Mouse (Mus musculus): ENCODE data around the gene Ano3. TPM values are rescaled to one million over a fixed set of nuclear protein-coding genes. Genes with fewer than 3 reads are reported as not detected.

Gene Ano3
- total and polyA plus RNA-seq, 3 experiments: not detected

GRCm38 (mm10) chr2:110737981-110738380, 212.7 kb downstream of the Ano3 start:
- Histone ChIP-seq H3K9me3 (replicated peaks; ENCODE audit: low read length) (peaks cover 17% of the 10 kb centered on the region), H3K27me3 (replicated peaks) (no peaks in the 10 kb centered on the region), H3K4me2 (ENCODE audit: insufficient read depth, low read depth, poor library complexity, severe bottlenecking) (no peak overlapping the region), H3K79me2 (replicated peaks; ENCODE audit: control insufficient read depth, extremely low read depth, insufficient read depth, poor library complexity, severe bottlenecking) (no peaks in the 10 kb centered on the region), H3K4me1 (ENCODE audit: control insufficient read depth in 1 of 2, insufficient read depth in 2 of 2) (no peaks in the 10 kb centered on the region), H3K36me3 (replicated peaks in 1 of 2; ENCODE audit: control insufficient read depth in 1 of 2, insufficient read depth in 1 of 2, low read length in 1 of 2) (no peaks in the 10 kb centered on the region), H3K27ac (ENCODE audit: insufficient read depth, low read depth) (no peak overlapping the region), H3K4me3 (replicated peaks in 1 of 3; ENCODE audit: low read depth in 2 of 3, low read length in 2 of 3, poor library complexity in 1 of 3) (no peak overlapping the region), H3K9ac (ENCODE audit: insufficient read depth, low read depth) (no peak overlapping the region)
- dilution Hi-C loops (cut with MboI; ENCODE audit: extremely low pct_ligation_motif_present, extremely low pct_unique_long_range_greater_than_20kb, low sequenced_read_pairs): no loop called here
- no peak for DNase-seq (ENCODE audit: extremely low read depth)
- in situ Hi-C loops (cut with MboI; ENCODE audit: low pct_ligation_motif_present, low pct_unique_long_range_greater_than_20kb, low sequenced_read_pairs): no loop called here
- TF ChIP-seq ZKSCAN1 (IDR thresholded peaks at IDR 0.05; ENCODE audit: borderline replicate concordance, low read depth, low read length) (no peak), USF2 (conservative IDR thresholded peaks at IDR 0.05; ENCODE audit: low read depth, low read length) (no peak), ZC3H11A (IDR thresholded peaks at IDR 0.05; ENCODE audit: low read depth, low read length) (no peak), EP300 (IDR thresholded peaks at IDR 0.05; ENCODE audit: low read length) (no peak), BHLHE40 (IDR thresholded peaks at IDR 0.05; ENCODE audit: low read depth, low read length) (no peak), E2F4 (IDR thresholded peaks at IDR 0.05; ENCODE audit: insufficient replicate concordance, low read depth, low read length) (no peak), IRF4 (IDR thresholded peaks at IDR 0.05; ENCODE audit: low read depth, low read length) (no peak), KAT2A (IDR thresholded peaks at IDR 0.05; ENCODE audit: insufficient replicate concordance, low read length) (no peak), POLR2A (IDR thresholded peaks at IDR 0.05; ENCODE audit: low read depth, low read length) (no peak), HCFC1 (IDR thresholded peaks at IDR 0.05; ENCODE audit: low read depth, low read length) (no peak), UBTF (IDR thresholded peaks at IDR 0.05; ENCODE audit: low read depth, low read length) (no peak), MAX (IDR thresholded peaks at IDR 0.05; ENCODE audit: low read length) (no peak), JUND (conservative IDR thresholded peaks at IDR 0.05; ENCODE audit: low read depth, low read length) (no peak), ZNF384 (IDR thresholded peaks at IDR 0.05; ENCODE audit: low read depth, low read length) (no peak)

GRCm38 (mm10) chr2:110737236-110737635, 213.5 kb downstream of the Ano3 start:
- Histone ChIP-seq H3K4me1 (ENCODE audit: control insufficient read depth in 1 of 2, insufficient read depth in 2 of 2) (no peaks in the 10 kb centered on the region), H3K9me3 (replicated peaks; ENCODE audit: low read length) (peaks cover 17% of the 10 kb centered on the region), H3K79me2 (replicated peaks; ENCODE audit: control insufficient read depth, extremely low read depth, insufficient read depth, poor library complexity, severe bottlenecking) (no peaks in the 10 kb centered on the region), H3K36me3 (replicated peaks in 1 of 2; ENCODE audit: control insufficient read depth in 1 of 2, insufficient read depth in 1 of 2, low read length in 1 of 2) (no peaks in the 10 kb centered on the region), H3K4me2 (ENCODE audit: insufficient read depth, low read depth, poor library complexity, severe bottlenecking) (no peak overlapping the region), H3K27me3 (replicated peaks) (no peaks in the 10 kb centered on the region), H3K27ac (ENCODE audit: insufficient read depth, low read depth) (no peak overlapping the region), H3K9ac (ENCODE audit: insufficient read depth, low read depth) (no peak overlapping the region), H3K4me3 (replicated peaks in 1 of 3; ENCODE audit: low read depth in 2 of 3, low read length in 2 of 3, poor library complexity in 1 of 3) (no peak overlapping the region)
- no peak for DNase-seq (ENCODE audit: extremely low read depth)
- dilution Hi-C loops (cut with MboI; ENCODE audit: extremely low pct_ligation_motif_present, extremely low pct_unique_long_range_greater_than_20kb, low sequenced_read_pairs) (no loop called here), in situ Hi-C loops (cut with MboI; ENCODE audit: low pct_ligation_motif_present, low pct_unique_long_range_greater_than_20kb, low sequenced_read_pairs) (no loop called here)
- TF ChIP-seq UBTF (IDR thresholded peaks at IDR 0.05; ENCODE audit: low read depth, low read length): no peak
- TF ChIP-seq ZNF384 (IDR thresholded peaks at IDR 0.05; ENCODE audit: low read depth, low read length): no peak
- TF ChIP-seq RCOR1 (conservative IDR thresholded peaks at IDR 0.05; ENCODE audit: low read depth, low read length): no peak
- no peak for TF ChIP-seq SIN3A (IDR thresholded peaks at IDR 0.05; ENCODE audit: low read length)

Data from CH12.LX (cell line).